Mouse (Mus musculus) retina, embryonic 14.5 days (tissue): ENCODE results near the gene Ocln.
"Not testable (repeated sequence)": the region's sequence is repeated elsewhere in the genome, so short reads cannot be mapped to it uniquely, and the experiment has no call there.

Experiments
- DNase-seq: peaks from one replicate; pipeline ENCODE4 v3.0.0-alpha.2; 2015; ENCODE audit warnings: low spot score

Gene Ocln

GRCm38 (mm10) chr13:100492061-100492787, 60.3 kb downstream of the Ocln start, which contains the start of gene Gtf2h2:
Gene Gtf2h2, minus strand, starts transcription at chr13:100492579.
- peak; percentile 95 for DNase-seq

DNA sequence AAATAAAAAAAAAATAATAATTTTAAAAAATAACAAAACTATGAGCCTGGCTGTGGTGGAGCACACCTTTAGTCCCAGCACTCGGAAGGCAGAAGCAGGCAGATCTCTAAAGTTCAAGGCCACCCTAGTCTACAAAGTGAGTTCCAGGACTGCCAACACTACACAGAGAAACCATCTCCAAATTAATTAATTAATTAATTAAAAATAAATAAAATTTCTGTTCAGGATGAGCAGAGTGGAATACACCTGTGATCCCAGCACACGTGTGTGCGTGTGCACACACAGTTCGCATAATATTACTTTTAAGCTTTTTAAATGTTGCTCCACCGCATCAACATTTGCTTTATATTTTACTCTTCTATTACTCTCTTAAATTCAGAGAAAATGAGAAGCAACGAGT, 60.9 kb downstream of the Ocln start:
- DNase-seq = no peak

DNA sequence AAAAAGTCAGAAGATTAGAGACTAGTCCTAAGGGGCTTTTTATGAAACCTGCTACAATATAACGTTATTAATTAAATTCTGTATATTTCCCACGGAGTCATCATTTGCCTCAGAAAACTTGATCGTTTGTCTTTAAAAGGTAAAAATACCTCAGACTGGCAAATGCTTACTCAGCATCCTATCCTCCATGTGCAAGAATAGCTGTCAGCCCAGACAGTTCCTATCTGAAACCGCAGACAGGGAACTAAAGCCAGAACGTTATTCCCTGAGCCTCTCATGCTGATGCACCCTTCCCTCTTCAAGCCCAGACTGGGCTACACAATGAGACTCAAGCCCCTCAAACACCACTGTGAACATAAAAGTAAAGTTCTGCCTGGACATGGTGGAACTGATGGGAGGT, 62.1 kb downstream of the Ocln start:
- no peak for DNase-seq

DNA sequence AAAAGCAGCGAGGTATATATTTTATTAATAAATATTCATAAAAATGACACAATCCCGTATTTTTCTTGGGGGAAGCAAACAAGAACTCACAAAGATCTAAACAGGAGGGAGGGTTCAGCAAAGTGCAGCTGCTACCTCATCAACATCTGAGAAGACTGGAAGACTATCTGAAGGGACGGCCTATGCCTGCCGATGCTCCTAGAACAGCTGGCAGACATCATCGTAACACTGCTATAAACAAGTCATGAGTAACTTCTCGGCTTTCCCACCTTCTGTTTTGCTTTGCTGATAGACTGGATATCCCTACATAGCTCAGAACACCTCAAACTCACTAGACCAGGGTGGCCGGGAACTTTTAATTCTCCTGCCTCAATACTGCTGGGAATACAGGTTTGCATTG, 68.9 kb downstream of the Ocln start:
- DNase-seq = no peak

DNA sequence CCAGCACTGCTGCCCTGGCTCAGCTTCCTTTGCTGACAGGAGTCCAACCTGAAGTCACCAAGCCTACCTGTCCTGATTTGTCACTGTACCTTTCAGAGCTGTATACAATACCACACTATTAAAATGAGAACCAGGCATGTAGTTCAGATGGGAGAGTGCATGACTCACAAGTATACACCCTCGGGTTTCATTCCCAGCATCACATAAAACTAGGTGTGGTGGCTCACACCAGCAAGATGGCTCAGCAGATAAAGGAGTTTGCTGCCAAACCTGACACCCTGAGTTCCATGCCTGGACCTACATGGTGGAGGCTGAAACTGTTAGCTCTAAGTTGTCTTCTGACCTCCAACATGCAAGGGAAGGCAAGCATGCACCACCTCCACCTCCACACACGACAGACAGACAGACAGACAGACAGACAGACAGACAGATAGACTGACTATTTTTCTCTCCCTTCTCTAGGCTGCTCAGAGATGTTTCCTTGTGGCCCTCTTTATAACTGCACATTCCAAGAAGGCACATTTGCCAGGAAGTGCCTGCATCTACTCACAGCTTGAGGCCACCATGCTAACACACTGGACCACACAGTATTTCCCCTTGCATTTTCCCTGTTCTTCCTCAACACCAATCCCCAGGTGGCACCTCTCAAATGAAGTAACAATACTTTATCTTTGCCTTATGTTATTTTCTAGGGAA, 88.8 kb downstream of the Ocln start:
- DNase-seq = no peak

- DNase-seq = no peak
These were observed 91.2 kb downstream of the Ocln start for GRCm38 (mm10) chr13:100461336-100461735.

GRCm38 (mm10) chr13:100452415-100453127, 99.9 kb downstream of the Ocln start, which contains the start of gene Naip1:
Gene Naip1, minus strand, starts transcription at chr13:100452869.
- not testable (repeated sequence) for DNase-seq

DNA sequence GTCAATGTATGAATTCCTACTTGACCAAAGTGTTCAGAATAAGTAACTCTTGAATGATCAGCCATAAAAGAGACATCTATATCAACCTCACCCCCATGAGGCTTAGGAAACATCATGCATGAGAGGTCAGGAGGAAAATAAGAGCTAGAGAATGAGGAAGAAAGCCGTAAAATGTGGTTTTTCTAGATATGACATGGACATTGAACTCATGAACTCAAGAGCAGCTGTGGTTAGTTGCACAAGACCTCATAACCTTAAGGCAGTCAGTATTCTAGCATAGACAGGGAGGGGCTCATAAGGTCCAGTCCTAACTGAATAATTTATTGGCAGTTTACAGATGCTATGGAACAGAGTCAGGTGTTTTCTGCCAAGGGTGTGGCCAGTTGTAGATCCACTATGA, 103.0 kb downstream of the Ocln start:
- DNase-seq = no peak
